Mouse (Mus musculus) c-Kit-negative CD71-positive TER-119-positive erythroid progenitor cells, embryonic 14.5 days (primary cell): ENCODE measurements around the gene Ppp1r27.
"Not testable (repeated sequence)": the region's sequence is repeated elsewhere in the genome, so short reads cannot be mapped to it uniquely, and the experiment has no call there.

Experiments used
- DNase-seq: peaks from one replicate; pipeline ENCODE4 v3.0.0-alpha.2; 2013; ENCODE audit warnings: low read depth, low spot score

The Ppp1r27 gene

DNA sequence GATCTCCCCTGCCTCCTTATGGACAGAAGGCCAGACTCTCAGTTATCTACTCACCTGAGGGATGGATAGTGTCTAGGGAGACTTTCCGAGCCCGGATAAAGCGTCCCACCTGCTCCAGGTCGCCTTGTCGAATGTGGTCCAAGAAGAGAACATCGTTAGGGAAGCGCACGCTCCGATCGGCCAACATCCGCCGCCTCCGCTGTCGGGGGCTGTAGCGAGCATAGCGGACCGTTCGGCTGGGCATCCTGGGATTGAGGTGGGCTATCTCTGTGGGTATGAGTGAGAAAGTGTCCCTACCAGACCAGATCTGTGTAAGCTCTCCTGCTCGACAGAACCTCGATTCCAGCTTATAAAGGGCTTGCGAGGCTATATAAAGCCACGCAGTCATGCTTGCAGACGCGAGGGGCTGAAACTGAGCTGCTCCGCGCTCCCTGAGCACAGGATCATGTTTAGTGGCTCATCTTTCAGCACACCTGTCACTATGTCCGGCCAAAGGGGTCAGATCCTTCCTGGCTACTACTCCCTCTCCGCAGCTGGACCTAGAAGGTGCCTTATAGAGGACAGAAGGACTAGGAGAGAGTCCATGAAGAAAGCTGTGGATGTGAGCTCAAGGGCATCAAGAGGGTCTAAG, at the start of gene Ppp1r27:
Gene Ppp1r27 (minus strand): TSS at position 323 of the 631 bp plus-strand sequence.
- DNase-seq = no peak

DNA sequence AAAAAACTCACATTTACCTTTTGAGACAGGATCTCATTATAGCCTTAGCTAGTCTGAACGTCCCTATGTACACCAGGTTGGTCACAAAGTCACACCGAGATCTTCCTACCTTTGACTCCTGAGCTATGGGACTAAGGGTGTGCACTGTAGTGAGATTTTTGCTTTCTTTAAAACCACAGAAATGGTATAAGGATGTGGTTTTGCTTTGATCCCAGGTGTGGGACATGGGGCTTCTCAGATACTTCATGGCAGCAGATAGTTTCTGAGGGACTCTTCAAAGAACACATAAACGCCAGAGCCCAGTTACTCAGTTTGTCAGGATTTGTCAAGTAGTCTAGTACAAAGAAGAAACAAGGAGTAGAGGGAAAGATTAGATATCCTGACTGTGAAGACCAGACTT, 49.8 kb upstream of the Ppp1r27 start:
- DNase-seq = no peak

DNA sequence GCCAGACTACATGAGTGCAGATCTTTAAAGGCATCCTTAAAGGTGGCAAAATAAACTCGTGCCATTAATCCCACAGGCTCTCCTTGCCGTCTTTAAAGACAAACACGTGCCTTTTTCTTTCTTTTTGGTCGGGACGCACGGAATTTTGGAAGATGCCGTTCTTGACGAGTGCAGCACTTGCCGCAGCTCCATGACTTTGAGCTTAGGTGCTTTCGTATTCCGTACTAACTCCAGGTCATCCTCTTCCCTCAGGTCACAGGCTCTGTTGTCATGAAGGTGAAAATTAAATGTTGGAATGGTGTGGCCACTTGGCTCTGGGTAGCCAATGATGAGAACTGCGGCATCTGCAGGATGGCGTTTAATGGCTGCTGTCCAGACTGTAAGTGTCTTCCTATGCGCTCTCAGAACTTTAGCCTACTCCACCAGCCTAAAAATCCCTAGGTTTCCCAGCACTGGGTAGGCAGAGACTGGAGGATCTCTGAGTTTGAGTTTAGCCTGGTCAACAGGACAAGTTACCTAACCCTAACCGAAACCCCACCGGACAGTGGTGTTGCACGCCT, 48.1 kb upstream of the Ppp1r27 start:
- DNase-seq = no peak

DNA sequence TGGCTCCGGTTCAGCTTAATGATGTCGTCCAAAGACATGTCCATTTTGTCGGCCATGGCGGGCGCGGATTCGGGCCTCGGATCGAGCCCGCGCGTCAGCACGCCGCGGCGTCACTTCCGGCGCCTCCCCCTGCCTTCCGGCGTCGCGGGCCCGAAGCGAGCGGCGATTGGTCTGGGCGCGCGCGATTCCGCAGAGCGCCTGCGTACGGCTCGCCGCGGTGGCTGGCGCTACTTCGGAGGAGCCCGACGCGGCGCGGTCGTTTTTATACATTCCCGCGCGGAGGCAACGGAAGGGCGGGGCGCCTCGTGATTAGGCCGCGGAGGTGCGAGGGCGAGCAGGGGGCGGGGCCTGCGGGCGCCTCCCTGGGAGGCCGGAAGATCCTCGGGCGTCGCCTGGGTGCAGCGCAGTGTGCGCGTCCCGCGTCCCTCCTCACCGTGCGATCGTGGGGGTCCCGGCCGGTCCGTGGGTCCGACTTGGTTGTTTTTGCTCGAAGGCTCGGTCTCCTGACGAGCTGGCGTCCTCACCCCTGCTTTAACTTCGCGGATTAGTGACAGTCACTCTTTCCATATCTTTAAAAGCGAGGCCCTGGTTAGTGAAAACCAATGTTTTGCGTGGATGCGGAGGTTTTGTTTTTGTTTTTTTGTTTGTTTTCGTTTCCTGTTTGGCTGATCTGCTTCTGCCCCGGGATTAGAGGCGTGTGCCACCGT, 47.5 kb upstream of the Ppp1r27 start, which contains the start of the genes Alyref and Anapc11:
Gene Alyref (minus strand): TSS at position 83 of the 707 bp plus-strand sequence.
Gene Anapc11 (plus strand): TSS at position 139 of the 707 bp plus-strand sequence.
- peak; percentile 93 for DNase-seq

DNA sequence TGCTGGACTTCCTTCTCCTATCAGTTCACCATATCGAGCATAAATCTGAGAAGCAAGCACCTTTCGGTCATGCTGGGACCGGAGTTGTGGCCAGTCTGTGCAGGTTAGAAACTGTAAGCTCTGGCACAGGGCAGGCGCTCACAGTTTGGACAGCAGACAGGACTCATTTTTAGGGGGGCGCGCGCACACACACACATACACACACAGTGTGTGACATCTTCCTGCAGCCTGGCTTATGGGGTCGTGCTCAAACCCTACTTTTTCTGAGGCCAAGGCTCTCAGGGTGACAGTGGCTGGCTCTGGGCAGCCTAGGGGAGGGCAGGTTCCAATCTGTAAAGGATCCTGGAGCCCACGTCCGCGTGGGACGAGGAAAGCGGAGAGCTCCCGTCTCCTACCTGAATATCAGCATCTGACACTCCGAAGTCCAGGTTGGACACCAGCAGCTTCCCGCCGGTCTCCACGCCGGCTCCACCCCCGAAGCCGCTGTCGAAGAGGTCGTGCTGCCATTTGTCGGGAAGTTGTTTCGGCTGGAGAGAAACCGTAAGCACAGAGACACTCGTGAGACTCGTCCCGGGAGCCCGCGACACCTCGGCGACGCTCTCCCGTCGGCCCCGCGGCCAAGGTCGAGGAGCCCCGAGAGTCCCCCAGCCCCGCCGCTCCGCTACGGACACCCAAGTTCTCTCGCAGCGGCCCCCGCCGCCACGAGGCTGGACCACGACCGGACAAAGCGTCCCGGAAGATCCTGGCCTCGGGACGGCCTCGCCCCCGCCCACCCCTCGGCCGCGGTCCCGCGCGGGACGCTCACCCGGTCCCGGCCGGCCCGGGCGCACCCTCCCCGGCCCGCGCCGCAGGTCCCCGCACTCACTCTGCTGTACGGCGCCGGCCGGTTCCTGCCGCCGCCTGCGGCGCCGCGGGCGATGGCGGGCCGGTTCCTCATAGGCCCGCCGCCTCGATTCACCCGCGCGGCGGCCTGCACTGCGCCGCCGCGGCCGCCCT, 46.6 kb upstream of the Ppp1r27 start:
- DNase-seq = no peak

DNA sequence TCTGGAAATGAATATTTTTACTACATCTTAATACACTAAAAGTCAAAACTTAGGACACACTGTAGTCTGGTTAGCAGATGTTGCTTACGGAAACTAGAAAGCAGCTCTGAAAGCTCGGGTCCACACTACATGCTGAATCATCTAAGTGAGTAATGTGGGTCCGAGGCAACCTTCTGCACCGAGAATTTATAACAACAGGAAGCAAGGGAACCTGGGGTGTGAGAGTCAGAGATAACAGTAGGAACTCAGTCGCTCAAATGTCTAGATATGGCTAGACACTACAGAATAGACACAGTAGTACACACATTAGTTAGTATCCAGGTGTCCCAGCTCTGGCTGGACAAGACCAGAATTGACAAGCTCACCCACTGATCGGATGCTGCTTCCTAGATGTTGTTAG, 37.6 kb upstream of the Ppp1r27 start:
- DNase-seq = no peak

DNA sequence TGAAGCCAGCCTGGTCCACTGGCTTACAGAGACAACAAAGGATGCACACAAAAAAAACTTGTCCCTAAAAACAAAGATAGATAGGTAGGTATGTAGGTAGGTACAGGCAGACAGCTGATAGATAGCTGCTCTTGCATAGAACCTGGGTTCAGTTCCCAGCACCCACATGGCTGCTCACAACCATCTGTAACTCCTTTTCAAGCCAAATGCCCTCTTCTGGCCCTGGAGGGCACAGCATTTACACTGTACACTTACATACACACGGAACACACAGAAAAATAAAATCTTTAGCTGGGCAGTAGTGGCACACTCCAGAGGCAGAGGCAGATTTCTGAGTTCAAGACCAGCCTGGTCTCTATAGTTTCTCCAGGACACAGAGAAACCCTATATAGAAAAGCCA, 33.0 kb upstream of the Ppp1r27 start:
- no peak for DNase-seq

DNA sequence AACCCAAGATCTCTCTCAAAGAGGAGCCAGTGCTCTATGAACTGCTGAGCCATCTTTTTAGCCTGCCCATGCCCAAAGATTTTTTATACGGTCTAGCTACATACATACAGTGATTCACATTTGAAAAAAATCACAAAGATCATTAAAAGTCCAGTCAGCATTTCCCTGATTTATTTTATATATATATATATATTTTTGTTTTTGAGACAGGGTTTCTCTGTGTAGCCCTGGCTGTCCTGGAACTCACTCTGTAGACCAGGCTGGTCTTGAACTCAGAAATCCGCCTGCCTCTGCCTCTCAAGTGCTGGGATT, 32.0 kb upstream of the Ppp1r27 start:
- not testable (repeated sequence) for DNase-seq

DNA sequence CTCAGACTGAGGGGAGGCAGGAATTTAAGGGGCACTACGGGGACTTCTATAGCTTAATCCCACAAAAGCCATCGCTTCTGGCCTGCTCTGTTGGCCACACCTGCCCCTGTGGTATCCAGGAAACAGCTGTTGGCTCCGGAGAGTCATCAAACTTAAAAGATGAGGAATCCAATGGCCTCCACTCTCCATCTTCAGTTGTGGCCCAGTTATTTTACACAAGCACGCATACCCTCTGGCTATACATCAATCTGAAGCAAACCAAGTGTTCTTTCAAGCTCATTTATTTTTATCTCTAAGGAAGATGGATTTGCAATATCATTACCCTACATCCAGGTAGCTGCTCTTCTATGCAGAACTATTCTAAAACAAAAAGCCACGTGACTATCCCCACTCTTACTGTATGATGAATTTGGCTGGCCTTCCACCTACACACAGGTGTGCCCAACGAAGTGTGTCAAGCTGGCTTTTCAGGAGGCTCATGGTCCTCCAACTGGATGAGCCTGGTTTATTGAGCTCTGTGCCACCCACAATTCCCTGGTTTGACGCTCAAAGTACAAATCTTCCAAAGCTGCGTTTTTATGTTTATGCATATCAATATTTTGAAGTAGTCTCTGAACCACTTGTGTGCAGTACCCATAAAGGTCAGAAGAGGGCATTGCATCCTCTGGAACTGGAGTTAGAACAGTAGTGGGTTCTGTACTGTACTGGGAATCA, 31.5 kb upstream of the Ppp1r27 start:
- DNase-seq = peak; percentile 57

DNA sequence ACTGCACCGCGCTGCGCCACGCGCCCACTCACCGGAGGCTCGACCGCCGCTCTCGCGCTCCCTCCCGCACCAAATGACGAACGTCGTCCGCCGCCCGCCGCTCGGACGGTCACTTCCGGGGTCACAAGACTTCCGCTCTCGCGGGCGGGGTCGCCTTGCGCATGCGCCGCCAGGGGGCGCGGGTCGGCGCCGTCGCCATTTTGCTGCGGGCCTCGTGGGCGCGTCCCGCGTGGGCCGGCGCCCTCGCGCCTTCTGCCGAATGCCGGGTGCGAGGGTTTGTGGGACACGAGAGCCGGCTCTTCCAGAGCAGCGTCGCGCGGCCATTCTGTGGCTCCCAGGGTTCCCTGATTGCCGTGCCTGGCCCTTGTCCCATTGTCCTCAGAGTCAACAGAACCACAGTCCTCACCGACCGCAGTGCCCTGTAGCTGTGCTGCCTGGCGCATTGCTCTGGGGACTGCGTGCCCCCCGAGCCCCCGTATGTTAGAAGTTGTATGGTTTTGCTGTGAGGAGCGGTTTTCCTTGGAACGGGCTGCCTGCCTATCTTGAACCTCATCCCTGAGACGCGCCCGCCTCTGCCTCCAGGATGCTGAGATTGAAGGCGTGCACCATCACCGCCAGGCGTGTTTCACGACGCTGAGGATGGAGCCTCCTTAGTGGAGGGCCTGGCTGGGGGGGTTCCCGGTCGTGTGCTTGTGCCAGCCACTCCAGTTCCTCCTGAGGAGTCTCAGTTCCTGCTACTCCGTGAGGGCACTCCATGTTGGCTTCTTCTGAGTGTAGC, 30.7 kb upstream of the Ppp1r27 start, which contains the start of gene Arhgdia:
Gene Arhgdia (minus strand): TSS at position 135 of the 778 bp plus-strand sequence.
- DNase-seq = peak; percentile 63

DNA sequence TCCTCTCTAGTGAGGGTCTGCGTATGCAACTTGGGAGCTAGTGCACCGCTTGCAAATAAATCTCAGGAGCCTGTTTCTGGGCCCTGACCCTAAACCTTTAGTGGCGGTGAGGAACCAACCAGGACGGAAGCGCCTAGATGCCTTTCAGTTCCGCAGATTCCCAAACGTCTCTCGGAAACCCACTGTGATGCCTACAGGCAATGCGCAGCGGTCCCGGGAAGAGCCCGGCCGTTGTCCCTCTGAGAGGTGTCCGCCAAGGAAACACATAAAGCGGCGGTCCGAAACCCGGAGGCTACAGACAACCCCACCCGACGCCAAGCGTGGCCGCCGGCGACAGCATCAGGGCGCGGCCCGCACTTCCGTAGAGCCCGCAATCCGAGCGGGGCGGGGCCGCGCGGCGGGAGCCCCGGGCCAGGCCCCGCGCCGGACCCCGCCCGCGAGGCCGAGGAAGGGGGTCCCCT, 30.0 kb upstream of the Ppp1r27 start:
- DNase-seq = no peak

DNA sequence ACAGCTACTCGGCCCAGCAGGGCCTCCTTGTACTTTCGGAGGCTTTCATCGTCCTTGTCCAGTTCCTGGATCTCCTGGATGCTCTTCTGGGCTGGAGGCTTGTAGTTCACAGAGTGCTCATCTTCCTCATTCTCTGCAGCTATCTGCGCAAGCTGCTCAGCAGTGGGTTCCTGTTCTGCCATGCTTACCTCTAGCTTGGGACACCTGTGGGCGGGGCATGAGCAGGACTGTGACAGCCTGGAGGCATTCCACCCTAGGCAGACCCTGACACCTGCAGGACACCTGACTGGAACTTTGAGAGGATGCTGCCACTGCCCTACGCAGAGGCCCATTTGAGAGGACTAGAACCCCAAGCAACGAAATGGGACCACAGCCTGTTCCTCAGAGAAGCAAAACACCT, 29.3 kb upstream of the Ppp1r27 start:
- DNase-seq = no peak

DNA sequence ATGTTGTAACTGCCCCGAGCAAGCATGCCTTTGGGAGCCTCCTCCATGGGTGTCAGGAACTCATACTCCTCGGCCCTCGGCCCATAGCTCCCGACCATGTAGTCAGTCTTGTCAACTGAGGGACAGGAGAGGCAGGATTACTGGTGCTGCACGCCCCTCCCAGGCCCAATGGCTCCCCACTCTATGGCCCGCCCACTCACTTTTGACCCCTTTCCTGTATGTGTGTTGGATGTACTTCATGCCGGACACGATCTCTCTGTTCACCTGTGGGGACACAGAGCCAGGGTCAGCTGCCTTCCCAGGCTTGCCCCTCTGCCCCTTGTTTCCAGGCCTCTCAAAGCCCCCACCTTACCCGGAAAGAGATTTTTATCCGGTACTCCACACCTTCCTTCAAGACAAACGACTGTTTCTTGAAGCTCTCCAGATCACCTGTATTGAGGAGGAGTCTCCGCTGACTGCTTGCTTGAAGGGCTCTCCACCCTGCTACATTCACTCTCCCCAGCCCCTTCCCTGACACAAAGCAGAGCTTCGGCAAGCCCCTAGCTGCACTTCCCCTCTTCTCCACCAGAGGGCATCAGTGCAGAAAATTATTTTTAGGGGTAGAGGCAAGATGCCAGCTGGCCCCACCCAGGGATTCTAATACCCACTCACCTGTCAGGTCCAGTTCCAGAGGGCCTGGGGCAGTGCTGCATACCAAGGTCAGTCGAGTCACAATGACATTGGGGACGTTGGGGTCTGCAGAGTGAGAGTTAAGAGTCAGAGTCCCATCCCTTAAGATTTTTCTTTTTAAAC, 28.6 kb upstream of the Ppp1r27 start:
- peak; percentile 68 for DNase-seq

DNA sequence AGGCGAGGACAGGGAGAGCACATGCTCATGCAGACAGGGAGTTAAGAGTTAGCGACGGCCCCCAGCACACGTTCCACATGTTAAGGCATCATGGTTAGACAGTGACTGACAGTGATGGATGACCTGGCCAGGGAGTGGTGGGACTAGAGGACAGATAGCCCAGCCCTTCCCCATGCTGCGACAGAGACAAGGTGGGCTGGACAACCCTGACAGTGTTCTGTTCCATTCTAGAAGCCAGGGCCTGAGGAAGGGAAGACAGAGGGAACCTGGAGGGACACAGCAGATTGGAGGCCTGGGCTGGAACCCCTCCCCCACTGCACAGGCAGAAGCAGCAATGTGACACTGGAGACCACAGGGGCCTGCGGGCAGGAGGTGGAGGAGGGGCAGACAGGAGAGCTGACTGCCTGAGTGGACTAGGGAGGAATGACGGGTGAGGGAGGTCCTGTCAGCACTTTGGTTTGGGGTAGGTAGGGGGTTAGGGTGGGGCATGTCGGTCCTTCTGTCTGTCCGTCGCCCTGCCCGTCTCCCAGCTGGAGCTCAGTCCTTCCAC, 27.8 kb upstream of the Ppp1r27 start:
- DNase-seq = no peak

DNA sequence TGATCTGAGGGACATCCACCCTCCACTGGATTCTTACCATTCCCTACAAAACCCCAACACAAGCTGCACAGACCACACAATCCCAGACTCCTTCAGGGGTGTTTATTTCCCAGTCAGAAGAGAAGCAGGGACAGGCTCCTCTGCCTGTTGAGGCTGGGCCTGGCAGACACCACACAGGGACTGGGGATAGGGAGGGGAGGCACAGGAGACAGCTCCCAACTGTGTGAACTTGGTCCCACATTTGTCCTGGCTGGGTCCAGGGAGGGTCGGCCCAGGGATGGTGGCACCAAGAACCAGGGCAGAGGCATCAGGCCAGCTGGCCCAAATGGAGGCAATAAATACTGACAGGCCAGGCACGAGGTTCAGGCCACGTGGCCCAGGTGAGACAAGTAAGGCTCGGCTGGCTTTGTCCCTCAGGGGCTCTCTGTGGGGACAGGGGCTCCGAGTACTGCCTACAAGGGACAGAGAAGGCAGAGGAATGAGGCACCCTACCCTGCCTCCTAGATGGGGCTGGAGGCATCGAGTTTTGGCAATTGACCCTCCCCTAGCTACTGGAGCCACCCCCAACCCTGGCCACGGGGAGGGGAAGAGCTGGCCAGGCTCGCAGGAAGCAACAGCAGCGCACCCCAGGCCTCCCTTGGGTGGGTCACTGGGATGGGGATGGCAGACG, 27.2 kb upstream of the Ppp1r27 start:
- no peak for DNase-seq

DNA sequence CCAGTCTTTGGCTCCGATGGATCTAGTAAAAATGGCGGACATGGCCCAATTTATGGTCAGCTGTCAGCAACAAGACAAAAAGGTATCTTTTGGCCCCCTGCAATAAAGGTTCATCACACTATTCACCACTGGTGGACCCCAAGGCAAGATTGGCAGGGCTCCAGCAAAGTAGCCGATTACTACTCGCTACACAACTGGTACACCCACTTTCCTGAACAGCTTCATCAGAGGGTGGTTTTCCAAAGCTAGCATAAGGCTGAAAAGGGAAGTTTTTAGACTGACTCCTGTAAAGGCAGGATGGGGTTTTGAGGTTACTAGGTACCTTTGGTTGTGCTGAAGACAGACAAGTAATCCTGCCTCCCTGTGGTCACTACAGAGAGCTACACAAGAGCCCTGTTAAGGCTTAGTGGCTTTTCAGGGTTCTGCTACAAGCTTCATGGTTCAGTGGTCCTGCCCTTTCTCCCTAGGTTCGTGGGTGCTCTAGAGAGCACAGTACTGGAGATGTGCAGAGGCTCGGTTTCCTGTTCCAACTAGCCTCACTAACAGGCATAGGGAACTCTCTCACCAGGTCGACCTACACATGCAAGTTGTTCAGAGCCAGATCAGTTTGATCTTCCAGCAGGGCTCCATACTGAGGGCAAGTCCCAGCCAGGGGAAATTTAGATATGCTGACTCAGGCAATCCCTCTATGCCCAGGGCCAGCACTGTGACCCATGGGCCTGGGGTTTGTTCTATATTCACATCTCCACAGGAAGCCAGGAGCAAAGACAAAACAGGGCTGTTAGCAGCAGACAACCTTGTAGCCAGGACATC, 26.5 kb upstream of the Ppp1r27 start:
- DNase-seq = no peak

DNA sequence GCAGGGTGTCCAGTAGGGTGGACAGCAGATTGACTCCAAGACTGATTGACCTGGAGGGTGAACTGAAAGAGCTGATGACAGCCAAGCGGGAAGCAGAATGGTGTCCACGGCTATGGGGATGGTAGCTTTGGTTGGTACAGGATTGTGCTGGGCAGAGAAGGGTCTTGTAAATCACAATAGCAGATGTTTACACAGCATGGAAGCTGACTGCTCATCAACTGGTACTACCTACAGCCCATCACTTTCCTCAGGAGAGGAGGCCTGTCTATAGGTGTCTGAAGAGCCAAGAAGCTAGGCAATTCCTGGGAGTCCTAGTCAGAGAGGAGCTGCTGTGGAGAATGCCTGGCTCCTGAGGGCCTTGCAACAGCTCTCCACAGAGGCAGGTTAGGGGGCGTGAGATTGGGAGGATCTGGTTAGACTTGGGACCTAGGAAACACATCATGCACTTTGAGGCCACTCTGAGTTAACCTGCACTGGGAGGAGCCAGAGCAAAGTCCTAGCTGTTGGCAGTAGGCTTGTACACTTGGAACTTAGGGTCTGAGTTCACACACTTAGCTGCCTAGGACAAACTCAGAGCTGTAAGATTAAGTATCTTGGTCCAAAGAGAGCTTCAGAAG, 25.5 kb upstream of the Ppp1r27 start:
- DNase-seq = no peak
